In genomic region chr17:26506997-26507871, GRCm38 (mm10) we compare ENCODE assay signal across 1 mouse cellular context.
TF ChIP-seq lines count a peak whose summit lies in the region.

No protein-coding gene starts in this region.

TF ChIP-seq in MEL, 35 proteins besides CTCF, POLR2A, EP300 and RAD21 (continued from another document):
- TF ChIP-seq RCOR1 (IDR thresholded peaks at IDR 0.05; ENCODE audit: low read depth, low read length) = no peak
- TF ChIP-seq GATA1 (IDR thresholded peaks at IDR 0.05; ENCODE audit: low read depth, low read length) = no peak
TF ChIP-seq in MEL: peak in this region for 0.
